Comparison of ENCODE assay signal across 26 mouse cellular contexts in genomic region chr10:77735928-77736327, GRCm38 (mm10). TPM values are rescaled to one million over a fixed set of nuclear protein-coding genes. Genes with fewer than 3 reads are reported as not detected.
"Had no signal": no experiment of that assay in that cellular context is flagged by ENCODE, and none has a peak within 500 bp of the region (broad histone marks: within the 10 kb centered on the region; RNA-seq: fewer than 3 reads in every experiment).

No protein-coding gene starts in this region.

- H3K36me3 ChIP-seq: neural tube, embryonic 12.5 days; neural tube, embryonic 13.5 days; neural tube, embryonic 15.5 days; stomach, embryonic 15.5 days had no signal

- H3K4me1 ChIP-seq: neural tube, embryonic 12.5 days; neural tube, embryonic 13.5 days; neural tube, embryonic 15.5 days; stomach, embryonic 15.5 days had no signal

- H3K9me3 ChIP-seq: neural tube, embryonic 15.5 days; stomach, embryonic 15.5 days had no signal

- H3K9ac ChIP-seq: neural tube, embryonic 12.5 days; neural tube, embryonic 13.5 days; neural tube, embryonic 15.5 days; stomach, embryonic 15.5 days had no signal

- H3K27ac ChIP-seq: neural tube, embryonic 12.5 days; neural tube, embryonic 13.5 days; neural tube, embryonic 15.5 days; stomach, embryonic 15.5 days; stomach, postnatal 0 days had no signal

- H3K4me3 ChIP-seq: neural tube, embryonic 12.5 days; neural tube, embryonic 13.5 days; neural tube, embryonic 15.5 days; stomach, embryonic 15.5 days had no signal

- H3K4me2 ChIP-seq: neural tube, embryonic 12.5 days; neural tube, embryonic 13.5 days; neural tube, embryonic 15.5 days; stomach, embryonic 15.5 days had no signal

- DNase-seq: retina, postnatal 1 day; right cerebral cortex, adult 18-20 months; right cerebral cortex, postnatal 14 days; right cerebral cortex, postnatal 25 days; right cerebral cortex, postnatal 4 days; spleen, adult 18-20 months; thymus, adult 18-20 months; thymus, adult 2 months; thymus, postnatal 14 days; thymus, postnatal 25 days; thymus, postnatal 36 days; thymus, postnatal 4 days had no signal

- H3K27me3 ChIP-seq: neural tube, embryonic 12.5 days; neural tube, embryonic 13.5 days; neural tube, embryonic 15.5 days; stomach, embryonic 15.5 days had no signal

RNA-seq across cellular contexts. Expression of gene Gm18596, which starts 6.5 kb away (rescaled TPM):
- total RNA-seq: neutrophil, adult 5-6 weeks had no signal
- polyA plus RNA-seq: neural tube, embryonic 12.5 days; neural tube, embryonic 13.5 days; neural tube, embryonic 14.5 days; neural tube, embryonic 15.5 days; small intestine, adult 2 months; spleen, adult 2 months; stomach, embryonic 14.5 days; stomach, embryonic 15.5 days; stomach, embryonic 16.5 days; stomach, postnatal 0 days; testis, adult 2 months; thymus, adult 2 months; thymus, postnatal 0 days; urinary bladder, adult 2 months had no signal

RNA-seq across cellular contexts. Expression of gene Gm10100, which starts 9.6 kb away (rescaled TPM):
- total RNA-seq: neutrophil, adult 5-6 weeks had no signal
- polyA plus RNA-seq: neural tube, embryonic 12.5 days; neural tube, embryonic 13.5 days; neural tube, embryonic 14.5 days; neural tube, embryonic 15.5 days; small intestine, adult 2 months; spleen, adult 2 months; stomach, embryonic 14.5 days; stomach, embryonic 15.5 days; stomach, embryonic 16.5 days; stomach, postnatal 0 days; testis, adult 2 months; thymus, adult 2 months; thymus, postnatal 0 days; urinary bladder, adult 2 months had no signal

RNA-seq across cellular contexts. Expression of gene Gm9736, which starts 15.2 kb away (rescaled TPM):
- total RNA-seq: neutrophil, adult 5-6 weeks had no signal
- polyA plus RNA-seq: neural tube, embryonic 12.5 days; neural tube, embryonic 13.5 days; neural tube, embryonic 14.5 days; neural tube, embryonic 15.5 days; small intestine, adult 2 months; spleen, adult 2 months; stomach, embryonic 14.5 days; stomach, embryonic 15.5 days; stomach, embryonic 16.5 days; stomach, postnatal 0 days; testis, adult 2 months; thymus, adult 2 months; thymus, postnatal 0 days; urinary bladder, adult 2 months had no signal

RNA-seq across cellular contexts. Expression of gene Krtap12-1, which starts 15.5 kb away (rescaled TPM):
- total RNA-seq: neutrophil, adult 5-6 weeks had no signal
- polyA plus RNA-seq: neural tube, embryonic 12.5 days; neural tube, embryonic 13.5 days; neural tube, embryonic 14.5 days; neural tube, embryonic 15.5 days; small intestine, adult 2 months; spleen, adult 2 months; stomach, embryonic 14.5 days; stomach, embryonic 15.5 days; stomach, embryonic 16.5 days; testis, adult 2 months; thymus, adult 2 months; thymus, postnatal 0 days; urinary bladder, adult 2 months had no signal

RNA-seq across cellular contexts. Expression of gene Gm10142, which starts 20.3 kb away (rescaled TPM):
- total RNA-seq: neutrophil, adult 5-6 weeks had no signal
- polyA plus RNA-seq: neural tube, embryonic 12.5 days; neural tube, embryonic 13.5 days; neural tube, embryonic 14.5 days; neural tube, embryonic 15.5 days; stomach, embryonic 14.5 days; stomach, embryonic 15.5 days; stomach, embryonic 16.5 days; testis, adult 2 months; thymus, adult 2 months; thymus, postnatal 0 days; urinary bladder, adult 2 months had no signal
